Mouse (Mus musculus) liver, embryonic 14.5 days (tissue): ENCODE results near the gene Polr3b. TPM values are rescaled to one million over a fixed set of nuclear protein-coding genes. Genes with fewer than 3 reads are reported as not detected.
A peak's percentile ranks its signal among the peaks of the same experiment; 100 is the strongest.

Experiments used
- ATAC-seq: fragments of 200-750 bp; cut with Nextera tagmentation; 2 replicates; pipeline ENCODE4 v1.8.0; 2017; ENCODE audit warnings: moderate number of reproducible peaks, mild to moderate bottlenecking, moderate library complexity; ENCODE audit not compliant: insufficient read depth
- DNase-seq, 3 experiments: peaks; one replicate each; pipeline ENCODE4 v3.0.0-alpha.2; 2012 to 2013; ENCODE audit warnings: low read depth in 3 of 3, low spot score in 3 of 3
- H3K27ac ChIP-seq: fragments of 300-500 bp; sonication (generic); 2 replicates; pipeline ENCODE4 v1.5.1; 2014; ENCODE audit warnings: moderate library complexity, mild to moderate bottlenecking, control low read depth, inconsistent platforms
- H3K27me3 ChIP-seq: fragments of 300-500 bp; sonication (generic); 2 replicates; pipeline ENCODE4 v1.6.1; 2014; ENCODE audit warnings: mild to moderate bottlenecking, low read length, moderate library complexity; ENCODE audit not compliant: control insufficient read depth, insufficient read depth
- H3K36me3 ChIP-seq: fragments of 300-500 bp; sonication (generic); replicated peaks from 2 replicates; pipeline ENCODE4 v1.6.1; 2014; ENCODE audit warnings: low read depth; ENCODE audit not compliant: control insufficient read depth, insufficient read depth
- H3K4me1 ChIP-seq, 2 experiments: fragments of 200-500 bp in 1 of 2; fragments of 300-500 bp in 1 of 2; sonication (generic) in 1 of 2; replicated peaks; 2 replicates each; pipeline ENCODE4 v1.6.1; 2012 to 2014; ENCODE audit warnings: antibody characterized with exemption in 1 of 2, inconsistent platforms in 1 of 2, low read length in 1 of 2; ENCODE audit not compliant: control insufficient read depth in 2 of 2, insufficient read depth in 2 of 2
- H3K4me2 ChIP-seq: fragments of 300-500 bp; sonication (generic); 2 replicates; pipeline ENCODE4 v1.6.1; 2014; ENCODE audit warnings: low read depth, mild to moderate bottlenecking, control low read depth, moderate library complexity
- H3K4me3 ChIP-seq, 2 experiments: fragments of 200-500 bp in 1 of 2; fragments of 300-500 bp in 1 of 2; sonication (generic) in 1 of 2; 2 replicates each; pipeline ENCODE4 v1.5.1; 2012 to 2014; ENCODE audit warnings: low read depth in 2 of 2, low read length in 2 of 2, mild to moderate bottlenecking in 2 of 2, control low read depth in 1 of 2, inconsistent platforms in 1 of 2, moderate library complexity in 1 of 2; ENCODE audit not compliant: insufficient read depth in 1 of 2
- H3K9ac ChIP-seq: fragments of 300-500 bp; sonication (generic); replicated peaks from 2 replicates; pipeline ENCODE4 v1.6.1; 2014; ENCODE audit warnings: mild to moderate bottlenecking, control low read depth, moderate library complexity
- H3K9me3 ChIP-seq: fragments of 300-500 bp; sonication (generic); 2 replicates; pipeline ENCODE4 v1.6.1; 2016; ENCODE audit warnings: low read length, mixed read lengths; ENCODE audit not compliant: control insufficient read depth
- CTCF ChIP-seq: IDR thresholded peaks from 2 replicates; pipeline ENCODE4 v1.5.1; 2016; ENCODE audit warnings: antibody characterized with exemption, low read depth, control low read depth
- EP300 ChIP-seq: IDR thresholded peaks from 2 replicates; pipeline ENCODE4 v1.6.1; 2016; ENCODE audit warnings: antibody characterized with exemption, low read depth
- WGBS: fragments of 180-500 bp; shearing (Covaris S2); extraction: QIAGEN DNeasy Blood & Tissue Kit; methylation state at CpG from one replicate; pipeline ENCODE4 v1.1.7; 2014; ENCODE audit not compliant: insufficient replicate concordance; 5-methylcytosine and 5-hydroxymethylcytosine counted together
- polyA plus RNA-seq, 2 experiments: library from polyadenylated mRNA; depleted of rRNA in 1 of 2; stranded (reverse) in 1 of 2; unstranded in 1 of 2; fragments of >200 nt; fragmentation: Nextera tagmentation in 1 of 2; extraction: Ambion mirVana in 1 of 2; gene quantifications; 2 replicates each; pipeline versions ENCODE4 v1.2.1 to v1.2.3; 2012 to 2014

Polr3b gene
- polyA plus RNA-seq, 2 experiments = 3.7 to 5.8 TPM

DNA sequence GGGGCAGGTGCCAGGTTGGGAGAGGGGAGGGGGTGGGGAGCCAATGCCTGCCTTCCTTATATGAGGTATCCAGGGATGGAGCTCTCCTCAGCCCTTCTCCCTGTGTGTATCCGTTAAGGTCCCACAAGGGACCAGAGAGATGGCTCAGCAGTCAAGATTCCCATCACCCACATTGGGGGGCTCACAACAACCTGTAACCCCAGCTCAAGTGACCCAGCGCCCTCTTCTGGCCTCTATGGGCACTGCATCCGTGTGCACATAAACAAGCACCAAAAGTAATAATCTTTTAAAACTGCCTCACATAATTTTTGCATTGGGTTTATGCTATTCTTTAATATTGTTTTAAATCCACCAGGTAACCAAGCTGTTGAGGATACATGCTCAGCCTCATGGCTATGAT lies 108.0 kb downstream of the Polr3b start:
- TF ChIP-seq EP300 (no peak), CTCF (peak; percentile 77)
- H3K4me3 ChIP-seq = no peak overlapping the region
- DNase-seq (no peak), ATAC-seq (no peak)
- no peak overlapping the region for H3K9ac ChIP-seq
- H3K9me3 ChIP-seq = no peaks in the 10 kb centered on the region
- 50% methylated on average over 3 of the region's 3 CpGs for WGBS
- H3K27ac ChIP-seq = no peak overlapping the region
- no peaks in the 10 kb centered on the region for H3K4me1 ChIP-seq
- no peaks in the 10 kb centered on the region for H3K27me3 ChIP-seq
- no peak overlapping the region for H3K4me2 ChIP-seq
- H3K36me3 ChIP-seq = no peaks in the 10 kb centered on the region

DNA sequence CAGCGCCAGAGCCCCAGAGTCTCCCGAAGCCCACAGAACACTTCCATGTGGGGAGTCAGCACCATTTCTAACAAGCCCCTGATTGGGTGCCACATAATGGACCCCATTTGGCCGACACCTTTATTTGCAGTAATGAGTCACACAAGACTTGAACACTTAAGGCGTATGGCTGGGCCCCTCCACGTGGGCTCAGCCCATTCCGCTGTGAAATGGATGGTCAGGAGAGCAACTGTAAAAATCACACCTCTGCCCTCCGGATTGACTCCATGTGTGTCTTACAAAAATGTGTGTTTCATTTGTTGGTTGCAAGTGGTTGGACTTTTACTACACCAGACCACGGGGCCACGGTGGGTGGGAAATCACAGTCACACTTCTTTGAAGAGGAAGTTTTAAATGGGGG lies 108.9 kb downstream of the Polr3b start:
- no peaks in the 10 kb centered on the region for H3K4me1 ChIP-seq
- no peak for ATAC-seq
- WGBS = 62% methylated on average over 9 of the region's 9 CpGs
- no peak overlapping the region for H3K4me3 ChIP-seq
- H3K9me3 ChIP-seq = no peaks in the 10 kb centered on the region
- H3K9ac ChIP-seq = no peak overlapping the region
- no peaks in the 10 kb centered on the region for H3K36me3 ChIP-seq
- TF ChIP-seq EP300 (no peak), CTCF (no peak)
- no peak overlapping the region for H3K27ac ChIP-seq
- H3K4me2 ChIP-seq = no peak overlapping the region
- DNase-seq = no peak
- no peaks in the 10 kb centered on the region for H3K27me3 ChIP-seq

DNA sequence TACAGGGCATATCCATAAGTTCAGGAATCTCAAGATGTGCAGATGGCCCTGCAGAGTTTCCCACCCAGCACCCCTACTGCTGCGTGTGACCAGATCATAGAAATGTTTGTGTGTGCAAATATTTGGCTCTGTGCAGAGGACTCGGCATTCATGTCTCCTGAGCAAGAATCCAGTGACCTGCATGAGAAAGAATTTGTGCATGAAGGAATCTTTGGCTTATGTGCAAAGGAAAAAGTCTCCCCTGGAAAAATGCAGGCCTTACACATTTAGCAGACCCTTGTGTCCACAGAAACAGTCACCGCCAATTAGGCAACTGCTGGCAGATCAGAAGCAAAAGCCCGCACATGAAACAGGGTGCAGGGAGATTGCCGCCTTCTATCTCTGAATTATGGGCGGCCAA lies 111.4 kb downstream of the Polr3b start:
- H3K4me1 ChIP-seq = no peaks in the 10 kb centered on the region
- no peak overlapping the region for H3K9ac ChIP-seq
- H3K36me3 ChIP-seq = no peaks in the 10 kb centered on the region
- H3K4me2 ChIP-seq = no peak overlapping the region
- H3K27me3 ChIP-seq = no peaks in the 10 kb centered on the region
- TF ChIP-seq EP300 = no peak
- no peak for TF ChIP-seq CTCF
- ATAC-seq (no peak), DNase-seq (no peak)
- H3K9me3 ChIP-seq = no peaks in the 10 kb centered on the region
- 64% methylated on average over 6 of the region's 6 CpGs for WGBS
- no peak overlapping the region for H3K4me3 ChIP-seq
- no peak overlapping the region for H3K27ac ChIP-seq

DNA sequence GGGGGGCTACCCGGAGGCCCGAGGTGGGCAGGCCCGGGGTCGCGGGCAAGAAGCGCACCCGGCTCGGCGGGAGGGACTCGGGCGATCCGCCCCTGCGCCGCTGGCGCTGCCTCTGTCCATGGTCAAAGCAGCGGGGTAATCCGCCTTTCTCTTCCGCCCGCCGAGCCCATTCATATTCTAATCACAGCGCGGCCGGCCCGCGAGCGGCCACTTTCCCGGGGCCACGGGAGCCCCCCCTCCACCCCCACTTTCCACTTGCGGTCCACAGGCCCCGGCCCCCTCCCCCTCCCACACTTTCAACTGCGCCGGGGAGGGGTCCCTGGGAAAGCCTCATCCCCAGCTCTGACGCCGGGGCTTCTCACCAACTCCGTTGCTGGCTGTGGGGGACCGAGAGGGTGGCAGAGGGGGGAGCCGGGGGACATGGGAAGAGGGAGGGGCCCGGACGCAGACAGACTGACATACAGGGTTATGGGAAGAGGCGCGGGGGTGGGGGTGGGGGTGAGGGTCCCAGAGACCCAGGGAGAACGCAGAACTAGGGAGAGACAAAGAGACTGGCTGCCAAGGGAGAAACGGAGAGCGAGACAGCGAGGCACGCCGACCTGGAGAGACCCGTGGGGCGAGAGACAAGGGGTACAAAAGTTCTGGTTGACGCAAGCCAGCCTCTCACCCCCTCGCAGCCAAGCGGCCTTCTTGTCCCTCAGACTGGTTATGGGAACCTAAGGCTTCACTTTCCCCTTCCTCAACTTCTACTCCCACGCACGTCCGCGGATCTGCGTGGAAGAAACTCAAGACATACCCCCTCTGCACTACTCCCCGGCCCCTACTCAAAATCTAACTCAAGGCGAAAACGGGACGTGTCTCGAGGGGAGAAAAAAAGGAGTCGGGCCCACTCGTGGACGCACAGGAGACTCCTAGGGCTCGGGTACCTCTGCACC lies 133.0 kb downstream of the Polr3b start:
- Histone ChIP-seq H3K27ac (no peak overlapping the region), H3K4me3 (0 out of 4 replicates have a peak overlapping the region, but pooled peaks of 1 of the 2 experiments have one; percentile 8), H3K9ac (no peak overlapping the region), H3K36me3 (no peaks in the 10 kb centered on the region), H3K4me2 (peak overlapping the region; percentile 31; the same call in 1 of the 2 replicates), H3K27me3 (peaks cover 75% of the 10 kb centered on the region), H3K9me3 (no peaks in the 10 kb centered on the region), H3K4me1 (no peaks in the 10 kb centered on the region)
- no peak for DNase-seq
- no peak for ATAC-seq
- WGBS = 2% methylated on average over 65 of the region's 66 CpGs
- TF ChIP-seq EP300 (no peak), CTCF (no peak)

DNA sequence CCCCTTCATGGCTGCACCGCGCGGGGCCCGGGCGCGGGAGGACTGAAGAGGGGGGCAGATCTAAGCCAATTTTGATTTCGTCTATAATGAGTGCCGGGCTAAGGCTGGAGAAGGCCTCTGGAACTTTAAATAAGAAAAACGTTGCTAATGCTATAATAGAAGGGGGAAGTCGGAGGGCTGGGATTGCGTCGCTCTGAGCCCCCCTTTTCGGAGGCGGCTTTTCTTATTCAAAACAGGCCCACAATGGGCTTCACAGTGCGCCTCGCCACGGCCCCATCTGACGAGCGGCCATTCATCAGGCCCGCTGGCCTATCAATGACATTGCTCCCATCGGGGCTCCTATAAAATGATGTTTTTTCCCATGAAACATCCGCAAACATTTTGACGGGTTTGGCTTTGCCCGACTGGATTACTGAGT lies 133.7 kb downstream of the Polr3b start, which contains the start of gene Rfx4:
Rfx4 (plus strand) TSS at position 277 of the 418 bp plus-strand sequence.
- H3K9ac ChIP-seq = no peak within 1 kb of the TSS
- no peaks in the 10 kb centered on the region for H3K36me3 ChIP-seq
- ATAC-seq (no peak), DNase-seq (no peak)
- H3K27ac ChIP-seq = no peak within 1 kb of the TSS
- WGBS = 2% methylated on average over 24 of the region's 24 CpGs
- H3K4me2 ChIP-seq = peak within 1 kb of the TSS; percentile 31; the same call in 1 of the 2 replicates
- no peaks in the 10 kb centered on the region for H3K9me3 ChIP-seq
- 0 out of 4 replicates have a peak within 1 kb of the TSS, but pooled peaks of 1 of the 2 experiments have one; percentile 8 for H3K4me3 ChIP-seq
- H3K4me1 ChIP-seq = no peaks in the 10 kb centered on the region
- H3K27me3 ChIP-seq = peaks cover 81% of the 10 kb centered on the region
- TF ChIP-seq CTCF (no peak), EP300 (no peak)
